Mouse (Mus musculus): ENCODE measurements around the gene Gna15.

DNA sequence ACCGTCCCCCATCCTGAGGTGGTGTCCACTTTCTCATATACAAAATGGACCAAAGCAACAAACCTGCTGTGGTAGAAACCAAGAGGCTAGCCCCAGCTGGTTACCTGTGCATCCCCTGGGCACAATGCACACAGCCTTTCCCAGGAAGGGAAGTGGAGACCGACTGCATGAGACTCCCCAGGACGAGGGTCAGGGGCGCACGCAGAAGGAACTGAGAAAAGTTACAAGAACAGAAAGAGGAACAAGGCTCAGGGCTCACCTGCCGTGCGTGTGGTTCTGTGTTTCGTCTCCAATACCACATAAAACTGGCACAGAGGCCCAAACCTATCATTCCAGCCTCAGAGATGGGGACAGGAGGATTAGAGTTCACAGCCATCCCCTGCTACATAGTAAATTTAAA is 6.8 kb downstream of the Gna15 start:
- TF ChIP-seq CTCF (IDR thresholded peaks at IDR 0.05; ENCODE audit: low read depth) (no peak), EP300 (IDR thresholded peaks at IDR 0.05; ENCODE audit: low read depth) (no peak)

Data from liver, postnatal 0 days (tissue).